Mouse (Mus musculus) liver, postnatal 0 days (tissue): ENCODE measurements at regions not wholly inside any gene's neighbourhood (a gene's known extent, or its start where the extent isn't known, plus 50 kb on each side); places are given as distances from the start of the nearest gene placed in this dataset.

ENCODE experiments used
- CTCF ChIP-seq: sonication (generic); IDR thresholded peaks from 2 replicates; pipeline ENCODE4 v1.5.1; 2016; ENCODE audit warnings: antibody characterized with exemption, low read depth
- EP300 ChIP-seq: IDR thresholded peaks from 2 replicates; pipeline ENCODE4 v1.6.1; 2016; ENCODE audit warnings: antibody characterized with exemption, low read depth, mild to moderate bottlenecking

DNA sequence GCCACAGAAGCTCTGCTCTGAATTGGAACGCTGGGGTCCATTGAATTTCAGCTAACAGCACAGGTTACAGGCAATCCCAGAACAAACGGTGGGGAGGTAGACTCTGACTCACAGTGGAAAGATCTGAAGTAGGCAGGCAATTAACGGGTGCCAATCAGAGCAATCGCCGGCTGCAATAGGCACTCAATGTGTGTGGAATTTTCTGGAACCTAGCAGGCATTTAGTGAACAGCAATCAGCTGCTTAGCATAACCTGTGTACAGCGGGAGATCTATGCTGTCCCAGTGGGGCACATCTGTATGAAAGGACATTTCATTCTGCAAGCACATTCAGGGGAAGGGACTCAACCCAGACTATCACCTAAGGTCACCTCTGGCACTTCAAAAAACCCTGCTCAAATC lies 213.4 kb downstream of the 1810013L24Rik start:
- TF ChIP-seq CTCF (no peak), EP300 (no peak)
